Mouse (Mus musculus): Measurements from ENCODE around the gene Sox18. TPM values are rescaled to one million over a fixed set of nuclear protein-coding genes. Genes with fewer than 3 reads are reported as not detected.

Sox18 gene
- polyA plus RNA-seq, 1 experiment from 2014 or later = 18.6 TPM

Other genes starting within 250 kb of the Sox18 start
- gene Zbtb46, start 212.2 kb downstream of the Sox18 start, polyA plus RNA-seq (2014; fragmentation: Nextera tagmentation; extraction: Ambion mirVana) = 10.3 and 10.5 TPM in 2 replicates
- 0.43 and 0.65 TPM in 2 replicates for gene Abhd16b, start 178.4 kb downstream of the Sox18 start, polyA plus RNA-seq (2014; fragmentation: Nextera tagmentation; extraction: Ambion mirVana)
- gene Tpd52l2, start 174.5 kb downstream of the Sox18 start, polyA plus RNA-seq (2014; fragmentation: Nextera tagmentation; extraction: Ambion mirVana) = 119 and 128 TPM in 2 replicates
- 69.0 and 76.1 TPM in 2 replicates for gene Dnajc5, start 151.2 kb downstream of the Sox18 start, polyA plus RNA-seq (2014; fragmentation: Nextera tagmentation; extraction: Ambion mirVana)
- gene Uckl1, start 86.7 kb downstream of the Sox18 start, polyA plus RNA-seq (2014; fragmentation: Nextera tagmentation; extraction: Ambion mirVana) = 66.2 and 66.7 TPM in 2 replicates
- 45.5 and 53.2 TPM in 2 replicates for gene Prpf6, start 79.8 kb downstream of the Sox18 start, polyA plus RNA-seq (2014; fragmentation: Nextera tagmentation; extraction: Ambion mirVana)
- gene Zfp512b, start 78.8 kb downstream of the Sox18 start, polyA plus RNA-seq (2014; fragmentation: Nextera tagmentation; extraction: Ambion mirVana) = 26.3 and 26.5 TPM in 2 replicates
- gene Samd10, start 72.4 kb downstream of the Sox18 start, polyA plus RNA-seq (2014; fragmentation: Nextera tagmentation; extraction: Ambion mirVana) = 13.7 and 14.6 TPM in 2 replicates
- not detected in 2 replicates for gene Gm29797, start 14.6 kb downstream of the Sox18 start, polyA plus RNA-seq (2014; fragmentation: Nextera tagmentation; extraction: Ambion mirVana)
- gene Tcea2, start 8.7 kb upstream of the Sox18 start, polyA plus RNA-seq (2014; fragmentation: Nextera tagmentation; extraction: Ambion mirVana) = 13.5 and 14.1 TPM in 2 replicates
- 57.7 and 61.3 TPM in 2 replicates for gene Rgs19, start 22.3 kb upstream of the Sox18 start, polyA plus RNA-seq (2014; fragmentation: Nextera tagmentation; extraction: Ambion mirVana)
- not detected in 2 replicates for gene Lkaaear1, start 26.8 kb upstream of the Sox18 start, polyA plus RNA-seq (2014; fragmentation: Nextera tagmentation; extraction: Ambion mirVana)
- 7.5 and 9.2 TPM in 2 replicates for gene Oprl1, start 43.4 kb upstream of the Sox18 start, polyA plus RNA-seq (2014; fragmentation: Nextera tagmentation; extraction: Ambion mirVana)
- 0.06 and 0.65 TPM in 2 replicates for gene Myt1, start 91.7 kb upstream of the Sox18 start, polyA plus RNA-seq (2014; fragmentation: Nextera tagmentation; extraction: Ambion mirVana)
- 23.6 and 31.2 TPM in 2 replicates for gene Pcmtd2, start 166.2 kb upstream of the Sox18 start, polyA plus RNA-seq (2014; fragmentation: Nextera tagmentation; extraction: Ambion mirVana)
- 54.0 and 62.5 TPM in 2 replicates for gene Polr3k, start 192.7 kb upstream of the Sox18 start, polyA plus RNA-seq (2014; fragmentation: Nextera tagmentation; extraction: Ambion mirVana)